Mouse (Mus musculus) embryo, embryonic 11.5 days (tissue): ENCODE data around the gene Pdpk1.
A peak's percentile ranks its signal among the peaks of the same experiment; 100 is the strongest.

Source experiments
- DNase-seq: peaks from one replicate; pipeline ENCODE4 v3.0.0-alpha.2; 2012; ENCODE audit warnings: low read depth, low spot score

The Pdpk1 gene

GRCm38 (mm10) chr17:24150824-24151223, at the start of gene Pdpk1:
Gene Pdpk1 (minus strand): TSS chr17:24150924.
- no peak for DNase-seq

GRCm38 (mm10) chr17:24199741-24200140, 49.0 kb upstream of the Pdpk1 start:
- no peak for DNase-seq

- no peak for DNase-seq
Measured at GRCm38 (mm10) chr17:24199252-24199651, 48.5 kb upstream of the Pdpk1 start.

GRCm38 (mm10) chr17:24197032-24197824, 46.5 kb upstream of the Pdpk1 start:
- DNase-seq, result no peak

GRCm38 (mm10) chr17:24195349-24195748, 44.6 kb upstream of the Pdpk1 start:
- no peak for DNase-seq

- DNase-seq, result no peak
Measured at GRCm38 (mm10) chr17:24193769-24194168, 43.0 kb upstream of the Pdpk1 start.

- no peak for DNase-seq
Measured at GRCm38 (mm10) chr17:24193268-24193667, 42.5 kb upstream of the Pdpk1 start.

GRCm38 (mm10) chr17:24192848-24193247, 42.1 kb upstream of the Pdpk1 start:
- no peak for DNase-seq

- DNase-seq, result no peak
Measured at GRCm38 (mm10) chr17:24191481-24191880, 40.8 kb upstream of the Pdpk1 start.

GRCm38 (mm10) chr17:24190934-24191333, 40.2 kb upstream of the Pdpk1 start:
- DNase-seq, result no peak

- no peak for DNase-seq
Measured at GRCm38 (mm10) chr17:24174259-24174658, 23.5 kb upstream of the Pdpk1 start.

- DNase-seq, result peak; percentile 55
Measured at GRCm38 (mm10) chr17:24173423-24173822, 22.7 kb upstream of the Pdpk1 start.

- DNase-seq, result no peak
Measured at GRCm38 (mm10) chr17:24171738-24172137, 21.0 kb upstream of the Pdpk1 start.

- no peak for DNase-seq
Measured at GRCm38 (mm10) chr17:24170729-24171128, 20.0 kb upstream of the Pdpk1 start.

- no peak for DNase-seq
Measured at GRCm38 (mm10) chr17:24170125-24170524, 19.4 kb upstream of the Pdpk1 start.

GRCm38 (mm10) chr17:24169317-24170065, 18.8 kb upstream of the Pdpk1 start, which contains the start of gene Atp6v0c:
Gene Atp6v0c (minus strand): TSS chr17:24169702.
- DNase-seq, result peak; percentile 90

GRCm38 (mm10) chr17:24168590-24169277, 18.0 kb upstream of the Pdpk1 start:
- peak; percentile 46 for DNase-seq

GRCm38 (mm10) chr17:24167891-24168505, 17.3 kb upstream of the Pdpk1 start:
- DNase-seq, result no peak

- no peak for DNase-seq
Measured at GRCm38 (mm10) chr17:24167120-24167519, 16.4 kb upstream of the Pdpk1 start.

GRCm38 (mm10) chr17:24164566-24165259, 14.0 kb upstream of the Pdpk1 start:
- DNase-seq, result no peak
